Mouse (Mus musculus) heart, postnatal 0 days (tissue): Measurements from ENCODE around the gene Smim8. TPM values are rescaled to one million over a fixed set of nuclear protein-coding genes. Genes with fewer than 3 reads are reported as not detected.

Experiments
- ATAC-seq: fragments of 200-750 bp; cut with Nextera tagmentation; 2 replicates; pipeline ENCODE4 v1.8.0; 2017; ENCODE audit warnings: low read depth, moderate number of reproducible peaks, moderate library complexity; ENCODE audit not compliant: insufficient read depth
- DNase-seq: peaks from one replicate; pipeline ENCODE4 v3.0.0-alpha.2; 2016; ENCODE audit warnings: low spot score
- H3K27ac ChIP-seq: fragments of 300-500 bp; sonication (generic); 2 replicates; pipeline ENCODE4 v1.5.1; 2014; ENCODE audit warnings: low read depth, mild to moderate bottlenecking
- H3K27me3 ChIP-seq: fragments of 300-500 bp; sonication (generic); 2 replicates; pipeline ENCODE4 v1.6.1; 2014; ENCODE audit warnings: low read length, mixed read lengths; ENCODE audit not compliant: control insufficient read depth, insufficient read depth
- H3K36me3 ChIP-seq: fragments of 300-500 bp; sonication (generic); replicated peaks from 2 replicates; pipeline ENCODE4 v1.6.1; 2014; ENCODE audit warnings: low read length, mixed read lengths; ENCODE audit not compliant: control insufficient read depth, insufficient read depth
- H3K4me1 ChIP-seq: fragments of 300-500 bp; sonication (generic); 2 replicates; pipeline ENCODE4 v1.6.1; 2014; ENCODE audit warnings: antibody characterized with exemption; ENCODE audit not compliant: control insufficient read depth, insufficient read depth
- H3K4me2 ChIP-seq: fragments of 300-500 bp; sonication (generic); 2 replicates; pipeline ENCODE4 v1.6.1; 2014; ENCODE audit warnings: low read depth, mild to moderate bottlenecking, low read length, moderate library complexity
- H3K4me3 ChIP-seq: fragments of 300-500 bp; sonication (generic); 2 replicates; pipeline ENCODE4 v1.5.1; 2014; ENCODE audit warnings: low read depth, low read length
- H3K9ac ChIP-seq: fragments of 300-500 bp; sonication (generic); replicated peaks from 2 replicates; pipeline ENCODE4 v1.6.1; 2014; ENCODE audit warnings: low read depth, low read length, mixed read lengths
- H3K9me3 ChIP-seq: fragments of 300-500 bp; sonication (generic); replicated peaks from 2 replicates; pipeline ENCODE4 v1.6.1; 2016; ENCODE audit warnings: low read length; ENCODE audit not compliant: control insufficient read depth
- CTCF ChIP-seq: IDR thresholded peaks from 2 replicates; pipeline ENCODE4 v1.5.1; 2016; ENCODE audit warnings: antibody characterized with exemption, control low read depth, low read depth
- EP300 ChIP-seq: IDR thresholded peaks from 2 replicates; pipeline ENCODE4 v1.6.1; 2016; ENCODE audit warnings: antibody characterized with exemption, low read depth
- whole genome bisulfite sequencing: fragments of 180-500 bp; shearing (Covaris S2); extraction: QIAGEN DNeasy Blood & Tissue Kit; methylation state at CpG from one replicate; pipeline ENCODE4 v1.1.7; 2014; 5-methylcytosine and 5-hydroxymethylcytosine counted together
- polyA plus RNA-seq: library from polyadenylated mRNA; unstranded; fragments of >200 nt; fragmentation: Nextera tagmentation; extraction: Ambion mirVana; gene quantifications from 2 replicates; pipeline ENCODE4 v1.2.1, GENCODE M21; 2015
- total RNA-seq: library from RNA; depleted of rRNA; stranded (reverse); fragments of >200 nt; gene quantifications from 2 replicates; pipeline ENCODE4 v1.2.3, GENCODE M21; 2014; ENCODE audit warnings: low replicate concordance; rRNA removed

Gene Smim8
- total RNA-seq (20.8 and 33.0 TPM in 2 replicates), polyA plus RNA-seq (107 and 112 TPM in 2 replicates)

DNA sequence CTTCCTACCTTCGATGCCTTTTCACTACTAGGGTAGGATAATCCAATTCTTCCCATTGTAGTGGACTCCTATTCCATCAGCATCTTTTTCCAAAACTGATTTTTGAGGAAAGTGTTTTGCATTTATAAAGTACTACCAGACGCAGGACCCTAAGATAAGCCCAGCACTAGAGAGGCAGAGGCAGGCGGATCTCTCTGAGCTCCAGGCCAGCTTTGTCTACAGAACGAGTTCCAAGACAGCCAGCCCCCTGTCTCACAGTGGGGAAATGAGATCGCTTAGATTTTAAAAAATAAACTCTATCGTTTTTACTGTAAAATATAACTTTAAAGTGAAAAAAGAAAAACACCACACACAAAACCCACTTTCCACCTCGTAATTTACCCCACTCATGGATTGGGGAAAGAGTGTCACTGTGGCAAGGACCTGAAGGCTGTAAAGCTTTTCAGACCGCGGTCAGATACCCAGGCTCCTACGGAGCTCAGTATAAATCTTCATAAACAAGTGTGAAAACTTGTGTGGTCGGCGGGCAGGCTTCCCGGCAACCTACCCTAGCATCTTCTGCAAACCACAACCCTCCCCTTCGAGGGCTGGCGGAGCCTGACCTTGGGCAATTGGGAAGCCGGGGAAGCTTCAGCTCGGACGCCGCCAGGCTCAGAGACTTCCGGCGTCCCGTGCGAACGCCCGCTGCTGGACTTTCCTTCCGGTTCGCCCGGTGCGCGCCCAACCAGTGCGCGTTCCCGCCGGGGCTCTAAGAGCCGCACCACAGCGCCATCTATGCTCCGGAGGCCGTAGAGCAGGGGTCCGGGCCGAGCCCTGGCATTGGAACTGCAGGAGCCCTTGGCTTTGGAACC lies at the start of gene Smim8:
Gene Smim8, minus strand, starts transcription at position 747 of the 851 bp plus-strand sequence.
- Histone ChIP-seq H3K4me2 (peak within 1 kb of the TSS; percentile 82), H3K27ac (peak within 1 kb of the TSS; percentile 90), H3K27me3 (no peaks in the 10 kb centered on the region), H3K4me1 (no peaks in the 10 kb centered on the region; the same call in 1 of the 2 replicates), H3K36me3 (no peaks in the 10 kb centered on the region), H3K9ac (peak within 1 kb of the TSS; percentile 82), H3K9me3 (no peaks in the 10 kb centered on the region), H3K4me3 (peak within 1 kb of the TSS; percentile 67)
- WGBS: 5% methylated on average over 40 of the region's 40 CpGs
- DNase-seq (peak; percentile 93), ATAC-seq (peak; percentile 96)
- TF ChIP-seq CTCF (peak; percentile 88), EP300 (peak; percentile 64; the same call in 1 of the 2 replicates)

DNA sequence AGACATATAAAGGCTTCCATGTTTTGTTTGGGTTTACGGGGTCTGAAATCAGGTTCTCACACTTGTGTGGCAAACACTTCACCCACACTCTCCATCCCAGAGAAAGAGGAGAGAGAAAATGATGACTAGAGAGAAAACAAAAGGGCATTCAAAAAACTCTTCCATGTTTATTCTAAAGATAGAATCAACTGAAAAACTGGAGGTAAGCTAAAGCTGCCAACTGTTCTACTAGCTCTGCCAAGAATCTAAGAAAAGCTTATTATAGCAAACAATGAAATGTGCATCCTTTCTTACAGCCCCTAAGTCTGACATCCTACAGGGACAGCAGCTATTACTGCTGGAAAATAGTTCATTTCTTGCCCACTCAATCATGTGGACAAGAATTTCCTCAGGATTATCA lies 45.7 kb upstream of the Smim8 start:
- DNase-seq: peak; percentile 28
- WGBS: 82% methylated on average over 1 of the region's 1 CpGs
- no peak for TF ChIP-seq EP300
- no peak for TF ChIP-seq CTCF
- Histone ChIP-seq H3K4me3 (no peak overlapping the region), H3K4me1 (peaks cover 10% of the 10 kb centered on the region; the same call in 1 of the 2 replicates), H3K9me3 (no peaks in the 10 kb centered on the region), H3K4me2 (no peak overlapping the region), H3K9ac (no peak overlapping the region), H3K36me3 (peaks cover 9% of the 10 kb centered on the region), H3K27me3 (no peaks in the 10 kb centered on the region), H3K27ac (peak overlapping the region; percentile 57)
- no peak for ATAC-seq

DNA sequence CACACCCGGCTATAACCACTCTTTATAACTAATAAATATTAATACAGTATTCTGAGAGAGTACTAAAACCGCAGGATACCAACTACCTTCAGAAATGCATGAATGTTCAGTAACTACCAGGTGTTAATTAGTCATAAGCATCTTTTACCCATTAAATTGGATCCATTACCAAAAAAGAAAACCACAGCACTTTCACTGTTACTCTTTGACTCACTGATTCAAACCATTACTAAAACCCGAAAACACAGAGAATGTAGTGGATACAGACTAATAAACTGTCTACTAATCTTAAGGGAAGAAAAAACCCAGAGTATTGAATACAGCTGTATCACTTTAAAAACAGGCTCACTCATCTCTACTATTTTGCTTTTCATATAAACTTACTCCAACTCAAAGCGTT lies 41.7 kb upstream of the Smim8 start:
- H3K36me3 ChIP-seq: peaks cover 34% of the 10 kb centered on the region
- no peak for ATAC-seq

DNA sequence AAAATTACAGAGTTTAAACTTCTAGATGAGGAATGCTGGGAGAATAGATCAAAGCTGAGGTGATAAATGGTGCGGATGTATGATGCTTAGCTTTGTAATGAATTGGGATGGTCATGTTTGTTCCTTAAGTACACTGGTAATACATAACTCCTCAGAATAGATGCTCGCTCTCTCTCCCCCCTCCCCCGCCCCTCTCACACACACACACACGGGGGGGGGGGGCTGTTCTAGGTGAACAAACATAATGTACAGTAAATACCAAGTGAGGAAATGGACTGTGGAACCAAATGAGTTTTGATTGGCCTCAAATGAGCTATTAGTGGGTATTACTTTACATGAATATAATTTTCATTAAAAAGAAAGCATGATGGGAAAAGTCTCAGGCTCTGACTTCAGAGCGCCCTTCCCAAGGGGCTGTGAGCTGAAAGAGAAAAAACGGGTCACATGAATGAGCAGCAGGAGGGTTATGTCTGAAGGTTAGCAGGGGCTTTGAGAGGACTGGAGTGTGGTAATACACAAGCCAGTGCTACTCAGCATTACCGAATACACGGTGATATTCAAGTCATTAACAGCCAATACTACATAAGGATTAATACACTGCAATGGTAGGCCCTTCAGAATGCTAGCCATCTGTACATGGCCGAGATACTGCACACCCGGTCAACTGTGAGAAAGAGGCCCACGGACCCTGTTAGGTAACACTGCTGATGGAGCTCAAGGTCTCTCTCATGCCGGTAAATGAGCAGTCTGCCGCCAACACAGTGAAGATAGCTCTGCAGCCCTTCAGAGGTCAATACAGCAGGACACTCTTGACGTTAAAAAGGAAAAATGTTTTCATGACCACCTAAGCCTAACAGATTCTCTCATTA lies 23.2 kb upstream of the Smim8 start:
- ATAC-seq (no peak), DNase-seq (no peak)
- Histone ChIP-seq H3K9me3 (no peaks in the 10 kb centered on the region), H3K36me3 (peaks cover 9% of the 10 kb centered on the region), H3K27me3 (no peaks in the 10 kb centered on the region), H3K4me1 (no peaks in the 10 kb centered on the region), H3K9ac (no peak overlapping the region), H3K4me2 (no peak overlapping the region), H3K27ac (no peak overlapping the region), H3K4me3 (no peak overlapping the region)
- TF ChIP-seq EP300 (no peak), CTCF (no peak)
- WGBS: 81% methylated on average over 14 of the region's 14 CpGs

More for the DNA sequence above, 41.7 kb upstream of the Smim8 start:
- TF ChIP-seq CTCF (no peak), EP300 (no peak)
- Histone ChIP-seq H3K4me2 (no peak overlapping the region), H3K9ac (no peak overlapping the region), H3K27ac (no peak overlapping the region), H3K4me3 (no peak overlapping the region), H3K4me1 (peaks cover 10% of the 10 kb centered on the region; the same call in 1 of the 2 replicates), H3K9me3 (no peaks in the 10 kb centered on the region), H3K27me3 (no peaks in the 10 kb centered on the region)
- WGBS: 93% methylated on average over 4 of the region's 4 CpGs
- no peak for DNase-seq

DNA sequence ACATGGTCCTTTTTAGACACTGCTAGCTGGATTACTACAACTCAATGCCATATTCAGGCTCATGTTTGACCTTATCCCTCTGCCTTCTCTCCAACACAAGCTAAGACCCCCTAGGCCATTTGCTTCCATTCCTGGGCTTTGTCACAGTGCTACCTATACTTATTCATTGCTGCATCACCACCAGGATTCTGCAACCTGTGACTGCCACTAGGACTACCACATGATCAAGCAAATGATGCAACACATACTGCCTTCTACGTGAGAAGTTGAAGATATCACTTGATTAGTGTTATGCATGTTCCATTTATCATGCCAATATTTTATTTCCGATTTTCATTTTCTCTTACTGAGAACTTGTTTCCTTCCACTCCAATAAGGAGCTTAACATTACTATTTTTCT lies 19.8 kb upstream of the Smim8 start:
- H3K4me3 ChIP-seq: no peak overlapping the region
- ATAC-seq: no peak
- no peak overlapping the region for H3K4me2 ChIP-seq
- H3K36me3 ChIP-seq: no peaks in the 10 kb centered on the region
- TF ChIP-seq EP300 (no peak), CTCF (no peak)
- no peaks in the 10 kb centered on the region for H3K27me3 ChIP-seq
- H3K9me3 ChIP-seq: no peaks in the 10 kb centered on the region
- 70% methylated on average over 2 of the region's 2 CpGs for whole genome bisulfite sequencing
- H3K4me1 ChIP-seq: no peaks in the 10 kb centered on the region
- H3K9ac ChIP-seq: no peak overlapping the region
- DNase-seq: no peak
- H3K27ac ChIP-seq: no peak overlapping the region
